Mouse (Mus musculus) brown adipose tissue, adult 24 weeks (tissue): ENCODE measurements around the gene Ift46. TPM values are rescaled to one million over a fixed set of nuclear protein-coding genes. Genes with fewer than 3 reads are reported as not detected.

Experiments
- H3K27ac ChIP-seq: fragments of 200-500 bp; replicated peaks from 2 replicates; pipeline ENCODE4 v1.5.1; 2012; ENCODE audit warnings: low read depth, mild to moderate bottlenecking, low read length
- H3K4me1 ChIP-seq: fragments of 200-500 bp; 2 replicates; pipeline ENCODE4 v1.6.1; 2012; ENCODE audit warnings: low read length, mixed read lengths; ENCODE audit not compliant: control insufficient read depth, insufficient read depth, insufficient read length
- H3K4me3 ChIP-seq: fragments of 200-500 bp; 2 replicates; pipeline ENCODE4 v1.5.1; 2012; ENCODE audit warnings: low read depth, mild to moderate bottlenecking, low read length, moderate library complexity; ENCODE audit not compliant: insufficient read depth
- polyA plus RNA-seq: library from polyadenylated mRNA; stranded (reverse); fragments of >200 nt; gene quantifications from 2 replicates; pipeline ENCODE4 v1.2.4, GENCODE M21; 2012; ENCODE audit not compliant: missing spikeins, insufficient read depth, insufficient read length

Ift46 gene
- polyA plus RNA-seq, 1 experiment = 47.4 TPM

DNA sequence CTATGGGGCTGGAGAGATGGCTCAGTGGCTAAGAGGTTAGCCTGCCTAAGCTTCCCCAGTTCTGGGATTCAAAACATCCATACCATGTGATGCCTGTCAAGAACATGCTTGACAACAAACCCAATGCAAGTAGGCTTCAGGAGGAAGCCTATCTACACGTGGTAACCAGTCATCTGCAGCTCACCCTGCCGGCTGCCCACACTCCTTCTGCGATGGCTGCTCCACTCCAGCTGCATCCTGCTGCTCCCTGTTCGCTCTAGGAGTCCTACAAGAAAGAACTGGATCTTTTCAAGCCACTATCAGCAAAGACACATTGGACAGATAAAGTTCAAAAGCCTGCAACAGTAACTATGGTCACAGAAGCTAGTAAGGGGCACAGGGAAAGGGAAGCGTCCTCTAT is 49.8 kb downstream of the Ift46 start:
- no peak overlapping the region for H3K27ac ChIP-seq

GRCm38 (mm10) chr9:44819920-44820827 is 52.5 kb downstream of the Ift46 start:
- no peak overlapping the region for H3K27ac ChIP-seq
- H3K4me1 ChIP-seq = no peaks in the 10 kb centered on the region
- no peak overlapping the region for H3K4me3 ChIP-seq

More for the DNA sequence above, 49.8 kb downstream of the Ift46 start:
- Histone ChIP-seq H3K4me3 (no peak overlapping the region), H3K4me1 (no peaks in the 10 kb centered on the region)

- H3K27ac ChIP-seq = no peak overlapping the region
- H3K4me3 ChIP-seq = no peak overlapping the region
- H3K4me1 ChIP-seq = no peaks in the 10 kb centered on the region
Observed at GRCm38 (mm10) chr9:44826660-44827059, 59.0 kb downstream of the Ift46 start.

GRCm38 (mm10) chr9:44828944-44829343 is 61.2 kb downstream of the Ift46 start:
- Histone ChIP-seq H3K4me3 (no peak overlapping the region), H3K4me1 (no peaks in the 10 kb centered on the region), H3K27ac (no peak overlapping the region)

DNA sequence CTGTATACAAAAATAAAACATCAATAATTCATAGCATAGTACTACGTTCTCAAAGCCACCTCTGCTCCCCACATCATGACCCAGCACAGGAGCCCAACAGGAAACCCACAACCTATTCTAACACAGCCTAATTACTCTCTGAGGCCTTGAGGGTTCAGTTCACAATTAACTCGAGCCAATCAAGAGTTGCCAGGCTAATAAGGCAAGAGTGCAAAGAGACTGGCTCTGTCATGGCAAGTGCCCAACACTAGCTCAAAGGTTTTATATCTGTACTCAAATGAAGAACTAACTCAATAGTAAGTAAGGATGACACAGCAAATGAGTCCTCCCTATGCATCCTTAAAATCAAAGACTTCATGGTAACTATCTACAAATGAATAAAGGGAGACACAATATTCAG is 62.8 kb downstream of the Ift46 start:
- no peaks in the 10 kb centered on the region for H3K4me1 ChIP-seq
- no peak overlapping the region for H3K4me3 ChIP-seq
- no peak overlapping the region for H3K27ac ChIP-seq

GRCm38 (mm10) chr9:44832356-44832755 is 64.6 kb downstream of the Ift46 start:
- Histone ChIP-seq H3K4me1 (no peaks in the 10 kb centered on the region), H3K4me3 (no peak overlapping the region), H3K27ac (no peak overlapping the region)

DNA sequence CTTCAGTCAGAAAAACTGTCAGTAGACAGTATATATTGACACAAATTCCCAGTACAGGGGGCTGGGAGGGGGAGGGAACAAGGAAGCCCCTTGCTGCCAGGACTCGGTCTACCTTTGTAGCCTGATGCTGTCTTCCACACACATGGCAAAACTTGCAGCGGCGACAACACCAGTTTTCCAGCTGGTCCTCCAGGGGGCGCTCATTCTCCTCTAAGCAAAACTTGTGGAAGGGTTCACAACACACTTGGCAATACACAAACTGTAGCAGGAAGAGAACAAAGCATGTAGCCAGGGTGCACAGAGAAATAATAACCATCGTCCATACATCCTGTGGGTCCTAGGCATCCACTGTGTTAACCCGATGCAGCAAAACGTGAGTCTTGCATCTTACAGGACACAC is 68.7 kb downstream of the Ift46 start:
- H3K27ac ChIP-seq = no peak overlapping the region
- H3K4me1 ChIP-seq = no peaks in the 10 kb centered on the region
- H3K4me3 ChIP-seq = no peak overlapping the region

DNA sequence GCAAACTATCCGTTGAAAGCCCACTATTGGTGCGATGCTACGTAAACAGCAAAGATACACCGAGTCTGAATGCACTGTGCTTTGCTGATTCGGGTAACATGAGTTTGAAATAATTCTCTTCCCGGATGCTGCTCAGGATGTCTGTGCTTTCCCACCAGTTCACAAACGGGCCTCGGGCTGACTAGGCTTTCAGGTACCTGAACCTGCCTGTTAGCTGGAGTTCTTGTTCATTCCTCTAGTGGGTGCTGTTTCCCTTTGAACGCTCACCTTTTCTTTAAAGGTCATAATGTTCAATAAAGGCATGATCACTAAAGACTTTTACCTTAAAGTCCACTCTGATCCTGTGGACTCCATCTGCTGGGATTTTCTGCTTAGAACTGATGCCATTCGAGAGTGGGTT is 73.5 kb downstream of the Ift46 start:
- Histone ChIP-seq H3K27ac (no peak overlapping the region), H3K4me3 (no peak overlapping the region), H3K4me1 (no peaks in the 10 kb centered on the region)

Other genes starting within 250 kb of the Ift46 start
- not detected in 2 replicates for gene Cxcr5, start 206.0 kb upstream of the Ift46 start, polyA plus RNA-seq
- gene Ddx6, start 163.0 kb upstream of the Ift46 start, polyA plus RNA-seq = 56.9 and 60.7 TPM in 2 replicates
- not detected in 2 replicates for gene Treh, start 94.7 kb upstream of the Ift46 start, polyA plus RNA-seq
- gene Phldb1, start 32.7 kb upstream of the Ift46 start, polyA plus RNA-seq = 19.6 and 27.6 TPM in 2 replicates
- gene Arcn1, start 63 bp upstream of the Ift46 start, polyA plus RNA-seq = 68.4 and 96.1 TPM in 2 replicates
- 1.1 and 1.5 TPM in 2 replicates for gene Tmem25, start 31.4 kb downstream of the Ift46 start, polyA plus RNA-seq
- gene Ttc36, start 35.2 kb downstream of the Ift46 start, polyA plus RNA-seq = 2.4 TPM in 1 of 2 replicates, not detected in the other
- gene Kmt2a, start 113.4 kb downstream of the Ift46 start, polyA plus RNA-seq = 7.0 and 7.3 TPM in 2 replicates
- 2,562 and 2,957 TPM in 2 replicates for gene Atp5l, start 152.8 kb downstream of the Ift46 start, polyA plus RNA-seq
- gene Ube4a, start 197.7 kb downstream of the Ift46 start, polyA plus RNA-seq = 36.6 and 40.7 TPM in 2 replicates
- 1.5 TPM in 1 of 2 replicates, not detected in the other for gene Cd3g, start 212.5 kb downstream of the Ift46 start, polyA plus RNA-seq
- gene Cd3d, start 213.9 kb downstream of the Ift46 start, polyA plus RNA-seq = not detected in 2 replicates
- gene Cd3e, start 241.7 kb downstream of the Ift46 start, polyA plus RNA-seq = not detected in 2 replicates